Mouse (Mus musculus) C2C12 (cell line): ENCODE measurements around the gene Rab14. TPM values are rescaled to one million over a fixed set of nuclear protein-coding genes. Genes with fewer than 3 reads are reported as not detected.

Source experiments
- H3K27me3 ChIP-seq: one replicate; pipeline ENCODE4 v1.6.1; 2011; ENCODE audit not compliant: control insufficient read depth, insufficient read depth, insufficient read length
- H3K36me3 ChIP-seq: one replicate; pipeline ENCODE4 v1.6.1; 2011; ENCODE audit not compliant: control insufficient read depth, insufficient read depth
- H3K4me3 ChIP-seq: one replicate; pipeline ENCODE4 v1.5.1; 2011; ENCODE audit warnings: mild to moderate bottlenecking, control low read depth; ENCODE audit not compliant: poor library complexity, insufficient read depth, severe bottlenecking
- H3K79me2 ChIP-seq: one replicate; pipeline ENCODE4 v1.6.1; 2011; ENCODE audit not compliant: control insufficient read depth, insufficient read depth
- H3K79me3 ChIP-seq: one replicate; pipeline ENCODE4 v1.6.1; 2011; ENCODE audit warnings: low read depth, control low read depth
- H3ac ChIP-seq: one replicate; pipeline ENCODE3; 2011; ENCODE audit warnings: low read depth; ENCODE audit not compliant: control insufficient read depth, insufficient read length
- CEBPB ChIP-seq: IDR thresholded peaks from one replicate; pipeline ENCODE4 v1.6.1; 2011; ENCODE audit warnings: low read depth, mild to moderate bottlenecking, control low read depth, moderate library complexity
- CTCF ChIP-seq: IDR thresholded peaks from one replicate; pipeline ENCODE4 v1.5.1; 2011; ENCODE audit not compliant: control insufficient read depth, insufficient read depth, insufficient read length
- FOSL1 ChIP-seq: IDR thresholded peaks from one replicate; pipeline ENCODE4 v1.8.0; 2011; ENCODE audit warnings: mild to moderate bottlenecking, low read length; ENCODE audit not compliant: poor library complexity, insufficient read depth, severe bottlenecking
- MAX ChIP-seq: IDR thresholded peaks from one replicate; pipeline ENCODE4 v1.6.1; 2011; ENCODE audit warnings: mild to moderate bottlenecking, control low read depth
- MYOD1 ChIP-seq: IDR thresholded peaks from one replicate; pipeline ENCODE4 v1.6.1; 2011; ENCODE audit warnings: low read depth; ENCODE audit not compliant: control insufficient read depth, insufficient read length
- MYOG ChIP-seq: IDR thresholded peaks from one replicate; pipeline ENCODE4 v1.6.1; 2011; ENCODE audit not compliant: control insufficient read depth, insufficient read length; ENCODE audit errors: extremely low read depth
- USF1 ChIP-seq: IDR thresholded peaks from one replicate; pipeline ENCODE4 v1.6.1; 2011; ENCODE audit warnings: low read depth, mild to moderate bottlenecking, control low read depth, moderate library complexity
- polyA plus RNA-seq: library from polyadenylated mRNA; unstranded; fragments of >200 nt; fragmentation: generic; extraction: Trizol; gene quantifications from one replicate; pipeline ENCODE4 v1.2.1, GENCODE M21; 2012; ENCODE audit warnings: missing spikeins

Gene Rab14
- polyA plus RNA-seq, 1 experiment = 47.9 TPM

DNA sequence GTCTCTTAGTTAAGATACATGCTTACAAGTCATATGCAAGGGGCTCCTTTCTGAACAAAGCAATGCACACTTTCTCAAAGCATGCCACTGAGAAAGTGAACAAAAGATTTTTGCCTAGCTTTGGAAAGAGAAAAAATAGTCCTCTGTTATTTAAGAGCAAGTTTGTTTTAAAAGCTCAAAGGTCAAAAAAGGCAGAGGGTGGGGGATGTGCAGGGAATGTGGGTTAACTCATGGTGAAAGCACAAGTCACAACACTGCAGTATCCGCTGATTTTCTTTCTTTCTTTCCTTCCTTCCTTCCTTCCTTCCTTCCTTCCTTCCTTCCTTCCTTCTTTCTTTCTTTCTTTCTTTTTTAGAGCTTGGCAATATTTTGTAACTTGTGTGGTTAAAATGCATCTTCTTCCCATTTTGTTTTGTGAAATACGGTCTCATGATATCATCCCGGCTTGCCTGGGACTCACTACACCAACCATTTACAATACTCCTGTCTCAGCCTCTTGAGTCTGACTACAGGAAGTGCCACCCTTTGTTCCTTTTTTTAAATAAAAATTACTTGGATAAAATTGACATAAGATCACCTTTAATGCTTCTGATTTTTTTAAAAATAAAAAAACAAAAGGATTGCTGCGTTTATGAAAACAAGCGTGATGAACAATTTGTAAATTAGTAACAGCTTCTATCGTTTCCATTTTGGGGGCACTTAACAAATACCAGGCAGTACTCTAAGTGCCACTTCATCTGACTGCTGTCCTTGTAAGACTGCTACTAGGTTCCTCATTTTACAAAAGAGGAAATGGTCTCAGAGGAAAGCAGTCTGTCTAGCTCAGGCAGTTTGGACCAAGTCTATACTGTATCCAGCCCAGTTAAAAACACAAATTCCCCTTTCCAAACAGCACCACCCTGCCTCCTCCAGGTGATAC, 5.0 kb downstream of the Rab14 start:
- no peak overlapping the region for H3K4me3 ChIP-seq
- no peak overlapping the region for H3ac ChIP-seq
- H3K79me2 ChIP-seq = peaks cover 99% of the 10 kb centered on the region
- peaks cover 90% of the 10 kb centered on the region for H3K79me3 ChIP-seq
- H3K27me3 ChIP-seq = no peaks in the 10 kb centered on the region
- H3K36me3 ChIP-seq = peaks cover 49% of the 10 kb centered on the region
- TF ChIP-seq MYOD1 (no peak), CEBPB (no peak), MAX (no peak), CTCF (no peak), USF1 (no peak), MYOG (no peak), FOSL1 (no peak)

GRCm38 (mm10) chr2:35193976-35194375, 6.9 kb downstream of the Rab14 start:
- Histone ChIP-seq H3K79me2 (peaks cover 100% of the 10 kb centered on the region), H3K36me3 (peaks cover 60% of the 10 kb centered on the region), H3ac (no peak overlapping the region), H3K4me3 (no peak overlapping the region), H3K79me3 (peaks cover 90% of the 10 kb centered on the region), H3K27me3 (no peaks in the 10 kb centered on the region)
- no peak for TF ChIP-seq USF1
- TF ChIP-seq MAX = no peak
- TF ChIP-seq CTCF = no peak
- no peak for TF ChIP-seq MYOG
- TF ChIP-seq FOSL1 = no peak
- no peak for TF ChIP-seq MYOD1
- no peak for TF ChIP-seq CEBPB

DNA sequence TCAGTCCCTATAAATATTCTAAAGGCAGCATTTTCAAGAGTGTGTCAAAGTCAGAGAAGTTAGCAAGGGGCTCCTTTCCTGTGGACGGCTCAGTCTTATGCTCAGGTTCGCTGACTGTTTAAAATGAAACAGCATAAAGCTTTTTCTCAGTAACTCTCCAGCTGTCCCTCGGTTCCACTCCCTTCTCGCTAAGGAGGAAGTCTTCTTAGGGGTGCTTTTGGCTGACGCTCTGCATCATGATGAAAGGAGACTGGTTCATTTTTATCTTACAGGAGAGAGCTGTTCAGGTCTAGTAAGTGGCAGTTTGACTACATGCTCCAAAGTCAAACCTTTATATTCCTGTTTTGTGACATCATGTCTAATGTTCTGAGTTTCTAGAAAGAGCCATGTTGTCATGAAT, 12.0 kb downstream of the Rab14 start:
- H3K79me3 ChIP-seq = peaks cover 68% of the 10 kb centered on the region
- TF ChIP-seq USF1 = no peak
- TF ChIP-seq CTCF = no peak
- no peak for TF ChIP-seq MYOD1
- TF ChIP-seq MAX = no peak
- no peak for TF ChIP-seq FOSL1
- no peak for TF ChIP-seq CEBPB
- no peak for TF ChIP-seq MYOG
- peaks cover 78% of the 10 kb centered on the region for H3K36me3 ChIP-seq
- H3K4me3 ChIP-seq = no peak overlapping the region
- H3ac ChIP-seq = no peak overlapping the region
- H3K27me3 ChIP-seq = no peaks in the 10 kb centered on the region
- peaks cover 96% of the 10 kb centered on the region for H3K79me2 ChIP-seq

- H3K79me3 ChIP-seq = peaks cover 23% of the 10 kb centered on the region
- TF ChIP-seq MYOG (no peak), MYOD1 (no peak)
- peaks cover 65% of the 10 kb centered on the region for H3K79me2 ChIP-seq
- no peaks in the 10 kb centered on the region for H3K27me3 ChIP-seq
- H3ac ChIP-seq = no peak overlapping the region
- no peak overlapping the region for H3K4me3 ChIP-seq
- peaks cover 99% of the 10 kb centered on the region for H3K36me3 ChIP-seq
Measured at GRCm38 (mm10) chr2:35183115-35183673, 17.7 kb downstream of the Rab14 start.

DNA sequence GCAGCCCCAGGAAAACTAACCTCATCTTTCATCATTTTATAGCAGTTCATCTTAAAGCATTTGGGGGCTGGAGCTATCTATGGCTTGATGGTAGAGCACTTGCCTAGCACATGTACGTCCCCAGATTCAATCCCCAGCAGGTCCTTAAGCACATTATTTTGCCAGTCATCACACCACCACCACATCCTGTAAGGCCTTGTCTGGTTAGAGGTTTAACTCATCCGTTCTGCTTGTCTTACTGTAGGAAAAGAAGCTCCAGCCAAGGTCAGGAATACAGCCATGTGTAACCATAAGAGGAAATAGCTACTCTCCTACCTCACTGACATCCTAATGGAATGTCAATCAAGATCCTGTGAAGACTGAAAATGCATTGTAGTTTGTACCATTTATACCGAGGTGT, 22.8 kb downstream of the Rab14 start:
- TF ChIP-seq FOSL1 = no peak
- TF ChIP-seq CTCF = no peak
- TF ChIP-seq MAX = no peak
- no peak for TF ChIP-seq MYOG
- no peak for TF ChIP-seq USF1
- no peak for TF ChIP-seq MYOD1
- TF ChIP-seq CEBPB = no peak
- Histone ChIP-seq H3K36me3 (peaks cover 86% of the 10 kb centered on the region), H3K79me2 (peaks cover 21% of the 10 kb centered on the region), H3K79me3 (no peaks in the 10 kb centered on the region), H3ac (no peak overlapping the region), H3K4me3 (no peak overlapping the region), H3K27me3 (no peaks in the 10 kb centered on the region)

- no peaks in the 10 kb centered on the region for H3K79me3 ChIP-seq
- no peaks in the 10 kb centered on the region for H3K27me3 ChIP-seq
- H3K79me2 ChIP-seq = peaks cover 16% of the 10 kb centered on the region
- no peak overlapping the region for H3ac ChIP-seq
- no peak for TF ChIP-seq CTCF
- TF ChIP-seq CEBPB = no peak
- no peak for TF ChIP-seq MYOD1
- no peak for TF ChIP-seq MYOG
- TF ChIP-seq FOSL1 = no peak
- H3K4me3 ChIP-seq = no peak overlapping the region
- H3K36me3 ChIP-seq = peaks cover 81% of the 10 kb centered on the region
Measured at GRCm38 (mm10) chr2:35175281-35176065, 25.4 kb downstream of the Rab14 start.
